Mouse (Mus musculus): ENCODE results near the gene Spon2. TPM values are rescaled to one million over a fixed set of nuclear protein-coding genes. Genes with fewer than 3 reads are reported as not detected.

The Spon2 gene
- polyA plus RNA-seq, 1 experiment from 2014 or later, result 59.7 TPM

- H3K4me3 ChIP-seq, result no peak overlapping the region
- H3K36me3 ChIP-seq, result no peaks in the 10 kb centered on the region
- no peak overlapping the region for H3K9ac ChIP-seq
- H3K9me3 ChIP-seq (replicated peaks), result no peaks in the 10 kb centered on the region
- no peak overlapping the region for H3K27ac ChIP-seq
- no peaks in the 10 kb centered on the region for H3K27me3 ChIP-seq
- H3K4me1 ChIP-seq (replicated peaks), result peaks cover 54% of the 10 kb centered on the region
- ATAC-seq (replicated peaks; ENCODE audit: insufficient number of reproducible peaks, insufficient read depth, low FRiP score, low read depth), result no peak
- 78% methylated on average over 5 of the region's 5 CpGs for WGBS
- H3K4me2 ChIP-seq, result no peak overlapping the region
These were observed 14.5 kb upstream of the Spon2 start for GRCm38 (mm10) chr5:33232791-33233190.

GRCm38 (mm10) chr5:33230285-33230684 lies 12.0 kb upstream of the Spon2 start:
- no peak overlapping the region for H3K4me2 ChIP-seq
- 30% methylated on average over 5 of the region's 5 CpGs for WGBS
- H3K4me3 ChIP-seq, result no peak overlapping the region
- no peaks in the 10 kb centered on the region for H3K36me3 ChIP-seq
- ATAC-seq (replicated peaks; ENCODE audit: insufficient number of reproducible peaks, insufficient read depth, low FRiP score, low read depth), result no peak
- no peaks in the 10 kb centered on the region for H3K27me3 ChIP-seq
- peaks cover 46% of the 10 kb centered on the region for H3K4me1 ChIP-seq (replicated peaks)
- no peaks in the 10 kb centered on the region for H3K9me3 ChIP-seq (replicated peaks)
- H3K9ac ChIP-seq, result no peak overlapping the region
- H3K27ac ChIP-seq, result peak overlapping the region; percentile 14; the same call in 1 of the 2 replicates

- no peak overlapping the region for H3K9ac ChIP-seq
These were observed 10.2 kb upstream of the Spon2 start for GRCm38 (mm10) chr5:33228428-33228827.

GRCm38 (mm10) chr5:33225673-33226072 lies 7.4 kb upstream of the Spon2 start:
- no peak overlapping the region for H3K4me3 ChIP-seq
- H3K27ac ChIP-seq, result peak overlapping the region; percentile 52; the same call in 1 of the 2 replicates
- no peak for ATAC-seq (replicated peaks; ENCODE audit: insufficient number of reproducible peaks, insufficient read depth, low FRiP score, low read depth)
- H3K9ac ChIP-seq, result no peak overlapping the region
- peaks cover 48% of the 10 kb centered on the region for H3K4me1 ChIP-seq (replicated peaks)
- no peaks in the 10 kb centered on the region for H3K36me3 ChIP-seq
- no peaks in the 10 kb centered on the region for H3K9me3 ChIP-seq (replicated peaks)
- no peak overlapping the region for H3K4me2 ChIP-seq
- WGBS, result 82% methylated on average over 5 of the region's 5 CpGs
- no peaks in the 10 kb centered on the region for H3K27me3 ChIP-seq

More at GRCm38 (mm10) chr5:33228428-33228827, 10.2 kb upstream of the Spon2 start:
- Histone ChIP-seq H3K27ac (peak overlapping the region; percentile 65), H3K4me3 (no peak overlapping the region), H3K4me2 (no peak overlapping the region), H3K27me3 (no peaks in the 10 kb centered on the region), H3K4me1 (replicated peaks) (peaks cover 40% of the 10 kb centered on the region), H3K36me3 (no peaks in the 10 kb centered on the region), H3K9me3 (replicated peaks) (no peaks in the 10 kb centered on the region)
- ATAC-seq (replicated peaks; ENCODE audit: insufficient number of reproducible peaks, insufficient read depth, low FRiP score, low read depth), result peak; percentile 62; the same call in 1 of the 2 replicates
- 46% methylated on average over 5 of the region's 5 CpGs for WGBS

GRCm38 (mm10) chr5:33224491-33224890 lies 6.2 kb upstream of the Spon2 start:
- Histone ChIP-seq H3K36me3 (no peaks in the 10 kb centered on the region), H3K9ac (no peak overlapping the region), H3K4me2 (no peak overlapping the region), H3K4me1 (replicated peaks) (peaks cover 46% of the 10 kb centered on the region), H3K4me3 (no peak overlapping the region), H3K27ac (peak overlapping the region; percentile 52), H3K9me3 (replicated peaks) (no peaks in the 10 kb centered on the region), H3K27me3 (no peaks in the 10 kb centered on the region)
- WGBS, result 45% methylated on average over 7 of the region's 7 CpGs
- ATAC-seq (replicated peaks; ENCODE audit: insufficient number of reproducible peaks, insufficient read depth, low FRiP score, low read depth), result no peak

GRCm38 (mm10) chr5:33222841-33223744 lies 4.8 kb upstream of the Spon2 start:
- peak overlapping the region; percentile 46 for H3K27ac ChIP-seq
- H3K9ac ChIP-seq, result no peak overlapping the region
- H3K9me3 ChIP-seq (replicated peaks), result no peaks in the 10 kb centered on the region
- H3K4me1 ChIP-seq (replicated peaks), result peaks cover 54% of the 10 kb centered on the region
- no peaks in the 10 kb centered on the region for H3K27me3 ChIP-seq
- H3K4me2 ChIP-seq, result no peak overlapping the region
- no peak overlapping the region for H3K4me3 ChIP-seq
- no peak for ATAC-seq (replicated peaks; ENCODE audit: insufficient number of reproducible peaks, insufficient read depth, low FRiP score, low read depth)
- WGBS, result 53% methylated on average over 9 of the region's 9 CpGs
- no peaks in the 10 kb centered on the region for H3K36me3 ChIP-seq

- H3K36me3 ChIP-seq, result no peaks in the 10 kb centered on the region
- H3K4me1 ChIP-seq (replicated peaks), result peaks cover 59% of the 10 kb centered on the region
- no peaks in the 10 kb centered on the region for H3K9me3 ChIP-seq (replicated peaks)
- no peak overlapping the region for H3K4me2 ChIP-seq
- H3K27ac ChIP-seq, result peak overlapping the region; percentile 46
- no peak for ATAC-seq (replicated peaks; ENCODE audit: insufficient number of reproducible peaks, insufficient read depth, low FRiP score, low read depth)
- no peaks in the 10 kb centered on the region for H3K27me3 ChIP-seq
- H3K9ac ChIP-seq, result no peak overlapping the region
- 32% methylated on average over 6 of the region's 6 CpGs for WGBS
- no peak overlapping the region for H3K4me3 ChIP-seq
These were observed 4.1 kb upstream of the Spon2 start for GRCm38 (mm10) chr5:33222389-33222788.

GRCm38 (mm10) chr5:33220350-33221044 lies 2.2 kb upstream of the Spon2 start:
- no peaks in the 10 kb centered on the region for H3K36me3 ChIP-seq
- no peak for ATAC-seq (replicated peaks; ENCODE audit: insufficient number of reproducible peaks, insufficient read depth, low FRiP score, low read depth)
- peaks cover 70% of the 10 kb centered on the region for H3K4me1 ChIP-seq (replicated peaks)
- no peaks in the 10 kb centered on the region for H3K27me3 ChIP-seq
- H3K4me2 ChIP-seq, result no peak overlapping the region
- no peak overlapping the region for H3K9ac ChIP-seq
- 72% methylated on average over 10 of the region's 10 CpGs for WGBS
- H3K9me3 ChIP-seq (replicated peaks), result no peaks in the 10 kb centered on the region
- no peak overlapping the region for H3K4me3 ChIP-seq
- H3K27ac ChIP-seq, result no peak overlapping the region

GRCm38 (mm10) chr5:33219831-33220230 lies 1.6 kb upstream of the Spon2 start:
- H3K27ac ChIP-seq, result no peak overlapping the region
- no peak overlapping the region for H3K4me3 ChIP-seq
- H3K36me3 ChIP-seq, result no peaks in the 10 kb centered on the region
- H3K9me3 ChIP-seq (replicated peaks), result no peaks in the 10 kb centered on the region
- H3K9ac ChIP-seq, result no peak overlapping the region
- no peak overlapping the region for H3K4me2 ChIP-seq
- 95% methylated on average over 4 of the region's 4 CpGs for WGBS
- H3K27me3 ChIP-seq, result no peaks in the 10 kb centered on the region
- ATAC-seq (replicated peaks; ENCODE audit: insufficient number of reproducible peaks, insufficient read depth, low FRiP score, low read depth), result no peak
- peaks cover 69% of the 10 kb centered on the region for H3K4me1 ChIP-seq (replicated peaks)

- no peaks in the 10 kb centered on the region for H3K9me3 ChIP-seq (replicated peaks)
- no peaks in the 10 kb centered on the region for H3K27me3 ChIP-seq
- no peak overlapping the region for H3K4me3 ChIP-seq
- H3K9ac ChIP-seq, result no peak overlapping the region
- H3K4me1 ChIP-seq (replicated peaks), result peaks cover 68% of the 10 kb centered on the region
- 0 out of 2 replicates have a peak overlapping the region, but pooled peaks have one; percentile 42 for H3K4me2 ChIP-seq
- 68% methylated on average over 20 of the region's 20 CpGs for WGBS
- no peak for ATAC-seq (replicated peaks; ENCODE audit: insufficient number of reproducible peaks, insufficient read depth, low FRiP score, low read depth)
- no peaks in the 10 kb centered on the region for H3K36me3 ChIP-seq
- peak overlapping the region; percentile 50 for H3K27ac ChIP-seq
These were observed 643 bp upstream of the Spon2 start for GRCm38 (mm10) chr5:33218746-33219449.

GRCm38 (mm10) chr5:33217663-33218062 lies 592 bp downstream of the Spon2 start:
- Histone ChIP-seq H3K36me3 (no peaks in the 10 kb centered on the region), H3K4me2 (peak overlapping the region; percentile 42), H3K27me3 (no peaks in the 10 kb centered on the region), H3K4me1 (replicated peaks) (peaks cover 64% of the 10 kb centered on the region), H3K9ac (peak overlapping the region; percentile 43; the same call in 1 of the 2 replicates), H3K27ac (peak overlapping the region; percentile 50), H3K9me3 (replicated peaks) (no peaks in the 10 kb centered on the region), H3K4me3 (peak overlapping the region; percentile 26)
- 29% methylated on average over 3 of the region's 3 CpGs for WGBS
- ATAC-seq (replicated peaks; ENCODE audit: insufficient number of reproducible peaks, insufficient read depth, low FRiP score, low read depth), result peak; percentile 50; the same call in 1 of the 2 replicates
